Mouse (Mus musculus) adrenal gland, postnatal 10 days (tissue): ENCODE data around the gene Pld1. TPM values are rescaled to one million over a fixed set of nuclear protein-coding genes. Genes with fewer than 3 reads are reported as not detected.
A peak's percentile ranks its signal among the peaks of the same experiment; 100 is the strongest.

Experiments used
- DNase-seq: peaks from one replicate; pipeline ENCODE4 v3.0.0; 2021; ENCODE audit warnings: mixed read lengths
- total RNA-seq, 2 experiments: library from RNA; stranded (reverse); gene quantifications; 2 replicates each; pipeline ENCODE4 v1.2.3; 2021

Pld1 gene
- total RNA-seq, 2 experiments from 2014 or later: 11.7 to 12.6 TPM

DNA sequence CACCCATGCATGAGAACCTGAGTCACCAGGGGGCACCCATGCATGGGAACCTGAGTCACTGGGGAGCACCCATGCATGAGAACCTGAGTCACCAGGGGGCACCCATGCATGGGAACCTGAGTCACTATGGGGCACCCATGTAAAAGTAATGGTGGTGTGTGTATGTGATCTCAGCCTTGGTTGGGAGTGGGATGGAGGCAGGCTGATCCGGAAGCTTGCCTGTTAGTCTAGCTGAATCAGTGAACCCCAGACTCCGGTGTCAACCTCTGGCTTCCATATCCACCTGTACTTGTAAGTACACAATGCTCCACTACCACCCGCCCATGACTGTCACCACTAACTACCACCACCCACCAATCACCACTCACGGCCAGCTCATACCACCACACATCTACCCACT, 223.9 kb downstream of the Pld1 start:
- DNase-seq: no peak

DNA sequence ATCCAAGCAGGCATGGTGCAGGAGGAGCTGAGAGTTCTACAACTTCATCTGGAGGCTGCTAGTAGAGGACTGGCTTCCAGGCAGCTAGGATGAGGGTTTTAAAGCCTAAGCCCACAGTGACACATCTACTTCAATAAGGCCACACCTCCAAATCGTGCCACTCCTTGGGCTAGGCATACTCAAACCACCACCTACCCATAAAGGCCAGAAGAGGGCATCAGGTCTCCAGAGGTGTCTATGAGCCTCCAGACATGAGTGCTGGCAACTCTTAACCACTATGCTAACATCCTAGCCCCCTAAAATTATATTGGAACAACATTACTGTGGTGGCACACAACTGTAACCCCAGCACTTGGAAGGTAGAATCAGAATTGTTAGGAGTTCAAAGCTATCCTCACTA, 226.2 kb downstream of the Pld1 start:
- DNase-seq: no peak

DNA sequence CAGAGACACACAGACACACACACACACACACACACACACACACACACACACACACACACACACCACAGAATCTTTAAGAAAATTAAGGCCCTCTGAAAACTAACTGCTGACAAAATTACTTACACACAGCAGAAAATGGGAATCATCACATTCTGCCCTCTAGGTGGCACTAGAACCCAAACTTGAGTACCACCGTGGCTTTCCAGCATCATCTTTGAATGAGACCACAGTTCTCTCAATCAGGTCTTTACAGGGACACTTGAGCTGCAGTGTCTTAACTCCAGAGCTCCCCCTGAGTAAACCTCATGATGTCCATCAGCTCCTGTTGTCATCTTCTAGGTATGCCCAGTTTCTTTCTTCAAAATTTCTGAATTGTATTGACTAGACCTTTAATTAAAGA, 227.1 kb downstream of the Pld1 start:
- DNase-seq: peak; percentile 71

DNA sequence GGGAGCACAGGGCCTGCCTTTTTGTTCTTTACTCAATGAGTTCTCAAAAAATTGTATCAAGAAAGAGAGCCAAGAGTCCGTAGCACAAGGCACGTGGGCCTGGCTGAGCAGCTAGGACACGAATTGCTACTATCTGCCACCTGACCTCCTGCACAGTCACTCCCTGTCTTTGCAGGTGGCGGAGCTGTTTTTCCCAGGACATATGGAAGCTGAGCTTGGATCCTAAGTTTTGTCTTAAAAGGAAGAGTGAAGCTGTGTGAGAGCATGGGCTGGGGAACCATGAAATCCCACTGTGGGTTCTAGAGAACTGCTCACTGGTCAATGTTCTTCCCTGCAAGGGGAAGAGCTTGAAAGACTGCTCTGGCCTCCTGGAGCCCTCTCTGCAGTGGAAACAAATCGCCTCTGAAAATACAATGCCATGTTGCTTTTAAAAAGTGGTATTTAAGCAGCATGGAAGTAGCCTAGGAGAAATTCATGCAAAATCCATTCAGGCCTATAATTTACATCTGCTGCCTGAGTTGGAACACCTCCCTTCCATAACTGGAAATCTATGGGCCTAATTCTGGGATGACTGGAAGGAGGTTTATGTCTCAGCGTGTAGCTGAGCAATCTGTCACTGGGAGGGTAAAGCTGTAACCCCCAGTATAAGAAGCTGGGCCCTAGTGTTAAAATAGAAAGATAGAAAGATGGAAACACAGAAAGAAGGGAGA, 229.5 kb downstream of the Pld1 start:
- no peak for DNase-seq

DNA sequence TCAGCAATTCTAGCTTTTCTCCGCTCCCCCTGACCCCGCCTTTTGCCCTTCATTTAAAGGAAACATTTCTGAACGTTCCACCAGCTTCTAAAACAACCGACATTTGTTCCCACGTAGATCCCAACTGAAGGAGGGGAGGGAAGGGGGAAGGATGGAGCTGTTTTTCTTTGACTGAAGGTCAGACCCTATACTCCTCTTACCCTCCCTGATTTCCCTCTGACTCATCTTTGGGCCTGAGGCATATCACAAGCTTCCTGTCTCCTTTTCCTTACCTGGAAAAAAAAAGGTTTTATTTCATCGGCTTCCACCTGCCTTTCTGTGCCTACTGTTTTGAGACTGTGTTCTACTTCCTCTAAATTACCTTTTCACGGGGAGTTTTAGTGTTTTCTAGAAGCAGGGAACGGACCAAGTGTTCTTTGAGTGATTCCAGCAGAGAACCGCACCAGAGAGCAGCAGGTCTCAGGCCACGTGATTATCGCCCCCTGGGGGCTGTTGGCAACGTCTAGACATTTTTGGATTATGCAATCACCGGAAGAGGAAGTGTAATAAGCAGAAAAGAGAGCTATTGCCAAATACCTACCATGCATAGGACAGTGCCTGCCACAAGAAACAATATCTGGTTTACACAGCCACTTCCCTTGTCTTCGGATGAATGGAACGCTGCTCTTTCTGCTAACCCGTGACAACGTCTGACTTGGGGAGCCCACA, 232.6 kb downstream of the Pld1 start:
- DNase-seq: peak; percentile 53

DNA sequence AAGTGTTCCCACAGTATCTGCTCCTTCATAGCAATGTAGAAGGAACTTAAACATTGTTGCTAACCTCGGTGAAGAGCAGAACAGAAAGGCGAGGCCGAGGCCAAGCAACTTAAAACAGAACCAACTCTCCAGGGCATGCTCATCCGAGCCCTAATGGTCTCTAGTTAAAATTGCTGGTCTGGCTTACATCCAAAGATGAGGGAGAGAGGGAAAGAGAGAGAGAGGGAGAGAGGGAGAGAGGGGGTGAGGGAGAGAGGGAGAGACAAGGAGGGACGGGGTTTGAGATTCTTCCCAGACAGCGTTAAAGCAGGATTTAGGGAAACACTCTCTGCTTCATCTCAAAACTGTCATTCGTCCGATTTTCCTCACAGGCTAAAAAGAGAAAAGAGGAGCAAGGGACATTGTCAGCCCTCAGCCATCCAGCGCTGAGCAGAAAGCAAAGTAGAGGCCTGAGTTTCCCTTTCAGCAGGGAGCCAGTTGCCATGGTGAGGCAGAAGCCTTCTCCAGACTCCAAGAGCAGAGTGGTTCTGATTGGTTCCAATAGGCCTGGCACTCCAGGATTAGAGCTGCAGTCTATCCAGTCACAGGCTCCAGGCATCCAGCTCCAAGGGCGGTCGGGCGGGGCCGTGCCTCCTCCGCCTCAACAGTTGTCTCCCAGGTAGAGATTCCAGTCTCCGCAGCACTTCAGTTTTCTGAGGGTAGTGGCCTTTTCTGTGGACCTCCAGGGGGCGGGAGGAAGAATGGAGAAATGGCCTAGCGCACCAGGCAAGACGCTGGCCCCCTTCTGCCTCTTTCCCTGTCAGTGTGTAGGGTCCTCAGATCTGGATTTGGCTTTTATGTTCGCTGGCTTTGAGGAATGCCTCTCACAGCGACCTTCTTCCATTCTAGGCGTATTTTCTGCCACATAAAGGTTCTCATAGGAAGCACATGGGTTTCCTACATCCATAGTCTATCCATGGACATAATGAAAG, 237.8 kb downstream of the Pld1 start:
- DNase-seq: peak; percentile 19

DNA sequence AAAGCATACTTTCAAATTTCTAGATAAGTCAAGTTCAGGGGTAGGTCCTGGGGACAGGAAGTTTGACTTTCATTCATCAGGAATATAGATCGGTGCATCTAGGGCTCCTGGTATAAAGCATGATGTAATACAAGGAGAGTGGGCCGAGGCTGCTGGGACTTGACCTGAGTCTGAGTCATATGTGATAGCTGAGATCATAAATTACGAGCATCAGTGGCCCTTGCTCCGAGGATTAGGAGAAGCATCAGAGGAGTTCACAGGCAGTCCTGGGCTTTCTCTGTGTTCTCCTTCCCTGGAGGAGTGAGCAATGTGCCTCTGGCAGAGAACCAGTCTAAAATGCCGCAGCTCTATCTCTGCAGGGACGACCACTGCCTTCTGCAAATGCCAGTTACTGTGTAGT, 239.8 kb downstream of the Pld1 start:
- DNase-seq: peak; percentile 16

Other genes with a start within 250 kb of the Pld1 start
- 10 to 100 TPM; 80.0 to 81.2 TPM for gene Fndc3b, start 227.4 kb upstream of the Pld1 start, total RNA-seq
- not detected for gene Tmem212, start 42.3 kb upstream of the Pld1 start, total RNA-seq